Comparison of ENCODE assay signal across 21 mouse cellular contexts in the genomic region with DNA sequence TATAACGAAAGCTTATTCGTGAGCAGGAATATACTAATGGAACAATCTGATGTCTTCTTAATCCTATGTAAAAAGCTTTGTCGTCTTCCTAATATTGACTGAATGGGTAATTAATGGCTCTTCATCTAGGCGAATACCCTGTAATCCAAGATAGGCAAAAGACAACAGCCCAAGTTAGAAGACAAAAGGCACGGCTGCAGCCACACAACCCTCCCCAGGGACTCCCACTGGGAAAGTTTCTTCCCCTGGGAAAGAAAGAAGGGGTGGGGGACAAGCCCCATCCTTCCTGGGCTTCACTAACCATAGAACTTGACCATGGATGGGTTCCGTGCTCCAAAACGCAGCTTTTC. TPM values are rescaled to one million over a fixed set of nuclear protein-coding genes. Genes with fewer than 3 reads are reported as not detected.
DNase-seq lines count a peak whose midpoint lies in the region; ATAC-seq lines count a peak whose summit lies in the region.
"Had no signal": no experiment of that assay in that cellular context is flagged by ENCODE, and none has a peak within 500 bp of the region (broad histone marks: within the 10 kb centered on the region; RNA-seq: fewer than 3 reads in every experiment).

No protein-coding gene starts in this region.

- peaks cover 86% of the 10 kb centered on the region for H3K27me3 ChIP-seq in hindbrain, embryonic 11.5 days (ENCODE audit: control insufficient read depth, insufficient read depth, low read length)
- H3K27me3 ChIP-seq in hindbrain, embryonic 12.5 days, result peaks cover 96% of the 10 kb centered on the region
- peaks cover 88% of the 10 kb centered on the region for H3K27me3 ChIP-seq in embryonic facial prominence, embryonic 12.5 days

- H3K4me1 ChIP-seq in hindbrain, embryonic 11.5 days (replicated peaks; ENCODE audit: control insufficient read depth, insufficient read depth, low read length), result peaks cover 6% of the 10 kb centered on the region; the same call in 1 of the 2 replicates
- peaks cover 9% of the 10 kb centered on the region for H3K4me1 ChIP-seq in hindbrain, embryonic 12.5 days
- H3K4me1 ChIP-seq in embryonic facial prominence, embryonic 12.5 days, result 0 out of 2 replicates have a peak, but pooled peaks cover 6% of the 10 kb centered on the region

- no peak for ATAC-seq in hindbrain, embryonic 11.5 days (ENCODE audit: low FRiP score)
- ATAC-seq in hindbrain, embryonic 12.5 days (ENCODE audit: low FRiP score), result no peak
- no peak for ATAC-seq in embryonic facial prominence, embryonic 12.5 days (ENCODE audit: insufficient number of reproducible peaks, insufficient read depth, low FRiP score, low TSS enrichment)
- ATAC-seq: forebrain, embryonic 15.5 days; intestine, embryonic 16.5 days had no signal

- H3K9me3 ChIP-seq in hindbrain, embryonic 11.5 days (ENCODE audit: control insufficient read depth, low read length), result no peaks in the 10 kb centered on the region
- no peaks in the 10 kb centered on the region for H3K9me3 ChIP-seq in hindbrain, embryonic 12.5 days (replicated peaks)
- no peaks in the 10 kb centered on the region for H3K9me3 ChIP-seq in embryonic facial prominence, embryonic 12.5 days
- H3K9me3 ChIP-seq: forebrain, embryonic 15.5 days; heart, embryonic 15.5 days; hindbrain, embryonic 15.5 days had no signal

- no peak overlapping the region for H3K4me3 ChIP-seq in hindbrain, embryonic 11.5 days (ENCODE audit: low read depth, low read length)
- no peak overlapping the region for H3K4me3 ChIP-seq in hindbrain, embryonic 12.5 days
- no peak overlapping the region for H3K4me3 ChIP-seq in embryonic facial prominence, embryonic 12.5 days
- H3K4me3 ChIP-seq: forebrain, embryonic 15.5 days; heart, adult 2 months; heart, embryonic 15.5 days; hindbrain, embryonic 15.5 days had no signal

- WGBS in hindbrain, embryonic 11.5 days, result 2% methylated on average over 7 of the region's 7 CpGs
- 2% methylated on average over 7 of the region's 7 CpGs for WGBS in hindbrain, embryonic 12.5 days
- WGBS in embryonic facial prominence, embryonic 12.5 days, result 4% methylated on average over 7 of the region's 7 CpGs

- H3K4me2 ChIP-seq in hindbrain, embryonic 11.5 days (replicated peaks; ENCODE audit: low read depth, low read length), result no peak overlapping the region
- no peak overlapping the region for H3K4me2 ChIP-seq in hindbrain, embryonic 12.5 days (replicated peaks)
- H3K4me2 ChIP-seq in embryonic facial prominence, embryonic 12.5 days (replicated peaks), result peak overlapping the region; percentile 35; the same call in 1 of the 2 replicates
- H3K4me2 ChIP-seq: forebrain, embryonic 15.5 days; heart, embryonic 11.5 days; heart, embryonic 15.5 days; hindbrain, embryonic 15.5 days had no signal

- no peaks in the 10 kb centered on the region for H3K36me3 ChIP-seq in hindbrain, embryonic 11.5 days (ENCODE audit: control insufficient read depth, insufficient read depth, low read length)
- no peaks in the 10 kb centered on the region for H3K36me3 ChIP-seq in hindbrain, embryonic 12.5 days
- no peaks in the 10 kb centered on the region for H3K36me3 ChIP-seq in embryonic facial prominence, embryonic 12.5 days
- H3K36me3 ChIP-seq: forebrain, embryonic 15.5 days; heart, embryonic 15.5 days; hindbrain, embryonic 15.5 days had no signal

- no peak overlapping the region for H3K27ac ChIP-seq in hindbrain, embryonic 11.5 days (ENCODE audit: low read depth, low read length)
- no peak overlapping the region for H3K27ac ChIP-seq in hindbrain, embryonic 12.5 days
- no peak overlapping the region for H3K27ac ChIP-seq in embryonic facial prominence, embryonic 12.5 days
- H3K27ac ChIP-seq: forebrain, embryonic 15.5 days; heart, adult 2 months; heart, embryonic 15.5 days; hindbrain, embryonic 15.5 days had no signal

- no peak overlapping the region for H3K9ac ChIP-seq in hindbrain, embryonic 11.5 days (ENCODE audit: low read depth, low read length)
- no peak overlapping the region for H3K9ac ChIP-seq in hindbrain, embryonic 12.5 days
- no peak overlapping the region for H3K9ac ChIP-seq in embryonic facial prominence, embryonic 12.5 days
- H3K9ac ChIP-seq: forebrain, embryonic 15.5 days; heart, embryonic 15.5 days; hindbrain, embryonic 15.5 days had no signal

- peak; percentile 58 for DNase-seq in embryo, embryonic 10.5 days (ENCODE audit: low spot score)
- no peak for DNase-seq in embryo, embryonic 10 days (ENCODE audit: low spot score)
- peak; percentile 38 for DNase-seq in hindbrain, embryonic 11.5 days (ENCODE audit: low spot score)
- DNase-seq in gonadal fat pad, adult 2 months (ENCODE audit: low read depth), result peak; percentile 10
- DNase-seq in right cerebral cortex, adult 2 months (ENCODE audit: low spot score in 2 of 2), result no peak
- DNase-seq in right cerebral cortex, postnatal 14 days, result no peak
- DNase-seq: adrenal gland, postnatal 14 days; cerebellum, adult 11-12 months; cerebellum, adult 9-10 months; cerebellum, postnatal 25 days; gastrocnemius, postnatal 10 days; heart, adult 2 months; heart, postnatal 14 days had no signal

RNA-seq across cellular contexts. Expression of a gene that starts 8.3 kb away (rescaled TPM):
- polyA plus RNA-seq in hindbrain, embryonic 11.5 days (2014; fragmentation: Nextera tagmentation; extraction: Ambion mirVana), result 2.9 and 4.9 TPM in 2 replicates
- 6.5 and 8.3 TPM in 2 replicates for polyA plus RNA-seq in hindbrain, embryonic 12.5 days (2016; fragmentation: Nextera tagmentation; extraction: Ambion mirVana)
- 54.6 and 55.2 TPM in 2 replicates for polyA plus RNA-seq in embryonic facial prominence, embryonic 12.5 days (2016; fragmentation: Nextera tagmentation; extraction: Ambion mirVana)
- 0.28 and 1.5 TPM in 2 replicates for polyA plus RNA-seq in gonadal fat pad, adult 2 months (2012; rRNA removed)
- polyA plus RNA-seq: cortical plate, adult 2 months had no signal

Comparison
In these comparisons a context has a peak if more than half of its experiments do, and no peak if none do; other contexts are left out.
1. DNase-seq: peak in embryo, embryonic 10.5 days (single experiment), hindbrain, embryonic 11.5 days (single experiment) and gonadal fat pad, adult 2 months (single experiment); none in embryo, embryonic 10 days (single experiment), right cerebral cortex, adult 2 months (0 of 2) and right cerebral cortex, postnatal 14 days (single experiment).